Mouse (Mus musculus) ES-Bruce4 (cell line): ENCODE measurements at regions not wholly inside any gene's neighbourhood (a gene's known extent, or its start where the extent isn't known, plus 50 kb on each side); places are given as distances from the start of the nearest gene placed in this dataset.

Experiments used
- CTCF ChIP-seq: IDR thresholded peaks from one replicate; pipeline ENCODE4 v1.8.1; 2011; ENCODE audit warnings: low read depth, low read length
- EP300 ChIP-seq: IDR thresholded peaks from 2 replicates; pipeline ENCODE4 v1.6.1; 2011; ENCODE audit warnings: low read depth, low read length; ENCODE audit not compliant: insufficient read depth

GRCm38 (mm10) chrX:13226429-13226828, 54.3 kb upstream of the Ddx3x start:
- TF ChIP-seq CTCF (no peak), EP300 (no peak)
